Mouse (Mus musculus) limb, embryonic 10.5 days (tissue): ENCODE data around the gene Mt2. TPM values are rescaled to one million over a fixed set of nuclear protein-coding genes. Genes with fewer than 3 reads are reported as not detected.

Source experiments
- DNase-seq: peaks from one replicate; pipeline ENCODE4 v3.0.0-alpha.2; 2017; ENCODE audit warnings: low spot score
- H3K27ac ChIP-seq: fragments of 300-500 bp; sonication (generic); 2 replicates; pipeline ENCODE4 v1.5.1; 2016; ENCODE audit warnings: mild to moderate bottlenecking
- H3K27me3 ChIP-seq: fragments of 300-500 bp; sonication (generic); 2 replicates; pipeline ENCODE4 v1.6.1; 2016; ENCODE audit warnings: low read depth, mild to moderate bottlenecking; ENCODE audit not compliant: poor library complexity, severe bottlenecking
- H3K36me3 ChIP-seq: fragments of 300-500 bp; sonication (generic); 2 replicates; pipeline ENCODE4 v1.6.1; 2016; ENCODE audit warnings: mild to moderate bottlenecking, moderate library complexity
- H3K4me1 ChIP-seq: fragments of 300-500 bp; sonication (generic); 2 replicates; pipeline ENCODE4 v1.6.1; 2016
- H3K4me3 ChIP-seq: fragments of 300-500 bp; sonication (generic); 2 replicates; pipeline ENCODE4 v1.5.1; 2016; ENCODE audit warnings: mild to moderate bottlenecking, moderate library complexity
- H3K9me3 ChIP-seq: fragments of 300-500 bp; sonication (generic); replicated peaks from 2 replicates; pipeline ENCODE4 v1.6.1; 2016; ENCODE audit warnings: mild to moderate bottlenecking
- WGBS: fragments of 180-500 bp; shearing (Covaris S2); methylation state at CpG from one replicate; pipeline ENCODE4 v1.1.7; 2016; 5-methylcytosine and 5-hydroxymethylcytosine counted together
- polyA plus RNA-seq: library from polyadenylated mRNA; unstranded; fragments of >200 nt; fragmentation: Nextera tagmentation; extraction: Ambion mirVana; gene quantifications from 2 replicates; pipeline ENCODE4 v1.2.1, GENCODE M21; 2016

Mt2 gene
- polyA plus RNA-seq, 1 experiment from 2014 or later: 30.0 TPM

DNA sequence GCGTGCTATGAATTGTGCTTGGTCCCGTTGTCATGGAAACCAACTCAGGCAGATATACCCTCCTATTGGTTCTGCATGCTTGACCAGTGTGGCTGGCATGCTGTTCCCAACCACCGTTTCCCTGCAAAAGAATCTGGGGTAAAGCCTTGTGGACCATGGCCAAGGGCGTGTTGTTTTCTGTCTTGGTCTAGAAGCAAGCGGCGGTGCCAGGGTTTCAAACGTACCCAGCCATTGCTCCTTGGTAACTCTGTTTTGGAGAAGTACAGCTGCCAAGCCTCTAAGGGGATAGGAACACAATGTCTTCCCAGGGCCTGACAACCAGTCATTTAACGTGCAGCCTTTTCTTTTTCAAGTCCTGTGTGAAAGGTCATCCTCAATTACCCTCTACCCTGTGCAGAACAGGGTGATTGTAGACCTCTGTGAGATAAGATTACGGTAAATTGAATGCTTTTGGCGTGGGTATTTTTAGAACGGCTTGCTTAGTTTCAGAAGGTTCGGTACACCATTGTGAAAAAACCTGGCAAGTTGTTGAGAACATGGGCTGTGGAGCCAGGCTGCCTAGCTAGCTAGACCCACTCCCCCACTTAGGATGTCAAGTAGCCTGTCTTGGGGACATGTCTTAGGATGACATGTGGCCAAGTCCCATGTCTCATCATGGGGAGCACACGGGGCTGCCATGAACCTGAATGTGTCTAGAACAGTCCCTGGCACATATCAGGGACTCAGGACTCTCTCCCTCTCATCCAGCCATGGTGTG lies 17.0 kb downstream of the Mt2 start:
- H3K27ac ChIP-seq: no peak overlapping the region
- no peaks in the 10 kb centered on the region for H3K36me3 ChIP-seq
- 79% methylated on average over 13 of the region's 13 CpGs for WGBS
- no peaks in the 10 kb centered on the region for H3K9me3 ChIP-seq
- DNase-seq: no peak
- H3K4me3 ChIP-seq: no peak overlapping the region
- peaks cover 38% of the 10 kb centered on the region for H3K4me1 ChIP-seq
- peaks cover 58% of the 10 kb centered on the region for H3K27me3 ChIP-seq

- DNase-seq: peak; percentile 65
- Histone ChIP-seq H3K27ac (peak overlapping the region; percentile 36), H3K27me3 (peaks cover 41% of the 10 kb centered on the region), H3K36me3 (no peaks in the 10 kb centered on the region), H3K9me3 (no peaks in the 10 kb centered on the region), H3K4me1 (peaks cover 34% of the 10 kb centered on the region), H3K4me3 (peak overlapping the region; percentile 43)
- WGBS: 26% methylated on average over 21 of the region's 21 CpGs
Observed at GRCm38 (mm10) chr8:94191101-94191691, 18.7 kb downstream of the Mt2 start.

GRCm38 (mm10) chr8:94192926-94193325 lies 20.5 kb downstream of the Mt2 start:
- WGBS: 37% methylated on average over 1 of the region's 1 CpGs
- no peak for DNase-seq

DNA sequence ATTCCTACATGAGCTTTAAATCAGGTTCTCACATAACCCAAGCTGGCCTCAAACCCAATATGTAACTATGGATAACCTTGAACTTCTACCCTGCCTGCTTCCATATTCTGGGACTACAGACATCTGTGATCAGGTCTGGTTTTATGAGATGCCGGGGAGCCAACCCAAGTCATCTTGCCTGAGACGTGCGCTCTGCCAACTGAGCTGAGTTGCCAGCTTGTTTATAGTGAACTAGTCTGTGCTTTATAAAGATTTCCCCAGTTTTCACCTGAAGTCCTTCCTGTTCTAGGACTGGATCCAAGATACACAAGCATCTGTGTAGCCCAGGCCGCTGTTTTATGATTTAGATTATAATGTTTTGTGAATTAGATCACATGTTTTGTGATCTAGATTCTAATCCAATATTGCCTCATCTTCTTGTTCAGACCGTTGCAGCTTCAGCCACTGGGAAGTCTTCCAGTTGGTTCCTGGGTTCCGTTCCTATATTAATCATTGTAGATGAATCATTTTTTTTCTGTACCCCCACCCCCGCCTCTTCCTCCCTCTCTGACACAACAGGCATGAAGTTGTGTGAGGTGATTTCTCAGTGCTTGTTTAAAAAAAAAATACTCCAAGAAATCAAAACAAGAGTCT lies 22.2 kb downstream of the Mt2 start:
- Histone ChIP-seq H3K27me3 (peaks cover 9% of the 10 kb centered on the region; the same call in 1 of the 2 replicates), H3K27ac (no peak overlapping the region), H3K4me3 (no peak overlapping the region), H3K4me1 (peaks cover 17% of the 10 kb centered on the region), H3K9me3 (no peaks in the 10 kb centered on the region), H3K36me3 (no peaks in the 10 kb centered on the region)
- no peak for DNase-seq
- WGBS: 91% methylated on average over 7 of the region's 7 CpGs

More at GRCm38 (mm10) chr8:94192926-94193325, 20.5 kb downstream of the Mt2 start:
- peaks cover 17% of the 10 kb centered on the region for H3K4me1 ChIP-seq
- H3K27ac ChIP-seq: no peak overlapping the region
- no peaks in the 10 kb centered on the region for H3K36me3 ChIP-seq
- H3K27me3 ChIP-seq: peaks cover 23% of the 10 kb centered on the region
- no peak overlapping the region for H3K4me3 ChIP-seq
- H3K9me3 ChIP-seq: no peaks in the 10 kb centered on the region

- H3K4me3 ChIP-seq: no peak overlapping the region
- 45% methylated on average over 10 of the region's 10 CpGs for WGBS
- no peaks in the 10 kb centered on the region for H3K4me1 ChIP-seq
Observed at GRCm38 (mm10) chr8:94199202-94199869, 26.9 kb downstream of the Mt2 start.

GRCm38 (mm10) chr8:94204043-94204442 lies 31.6 kb downstream of the Mt2 start:
- no peak for DNase-seq
- no peak overlapping the region for H3K27ac ChIP-seq

More at GRCm38 (mm10) chr8:94199202-94199869, 26.9 kb downstream of the Mt2 start:
- Histone ChIP-seq H3K27ac (no peak overlapping the region), H3K9me3 (no peaks in the 10 kb centered on the region), H3K36me3 (no peaks in the 10 kb centered on the region), H3K27me3 (no peaks in the 10 kb centered on the region)
- peak; percentile 73 for DNase-seq

DNA sequence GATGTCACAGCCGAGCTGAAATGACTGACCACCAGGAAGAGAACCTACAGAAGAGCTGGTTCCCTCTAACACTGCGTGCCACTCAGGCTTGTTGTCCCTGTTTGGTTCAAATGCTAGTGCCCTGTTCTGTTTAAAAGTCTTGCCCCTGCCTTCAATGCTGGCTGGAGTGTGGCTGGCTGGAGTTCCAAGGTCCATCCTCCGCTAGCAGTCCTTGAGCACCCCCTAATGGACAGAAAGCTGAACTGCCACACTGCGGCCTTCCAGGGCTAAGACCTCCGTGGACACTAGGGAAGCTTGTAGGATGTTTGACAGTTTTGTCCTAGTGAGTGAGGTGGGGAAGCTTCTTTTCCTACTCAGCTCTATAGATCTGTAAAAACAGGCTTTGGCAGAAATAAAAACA lies 33.3 kb downstream of the Mt2 start:
- Histone ChIP-seq H3K27me3 (no peaks in the 10 kb centered on the region), H3K4me3 (no peak overlapping the region), H3K4me1 (no peaks in the 10 kb centered on the region), H3K9me3 (no peaks in the 10 kb centered on the region), H3K36me3 (no peaks in the 10 kb centered on the region), H3K27ac (no peak overlapping the region)
- DNase-seq: peak; percentile 81
- 14% methylated on average over 5 of the region's 5 CpGs for WGBS

More at GRCm38 (mm10) chr8:94204043-94204442, 31.6 kb downstream of the Mt2 start:
- 85% methylated on average over 3 of the region's 3 CpGs for WGBS
- Histone ChIP-seq H3K4me3 (no peak overlapping the region), H3K27me3 (no peaks in the 10 kb centered on the region), H3K36me3 (no peaks in the 10 kb centered on the region), H3K9me3 (no peaks in the 10 kb centered on the region), H3K4me1 (no peaks in the 10 kb centered on the region)

DNA sequence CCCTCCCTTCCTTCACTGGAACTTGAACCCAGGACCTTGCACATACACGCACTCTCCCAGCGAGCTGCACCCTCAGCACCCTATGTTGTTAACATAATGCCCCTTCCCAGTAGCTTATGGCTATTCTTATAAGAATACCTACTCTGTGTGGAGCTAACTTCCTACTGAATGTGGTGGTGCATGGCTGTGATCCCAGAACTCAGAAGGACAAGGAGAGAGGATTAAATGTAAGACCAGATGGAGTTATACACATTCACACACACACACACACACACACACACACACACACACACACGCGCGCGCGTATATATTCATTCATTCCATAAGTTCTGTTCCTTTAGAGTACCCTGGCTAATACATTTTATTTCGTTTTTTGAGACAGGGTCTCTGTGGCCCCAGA lies 33.8 kb downstream of the Mt2 start:
- Histone ChIP-seq H3K4me3 (no peak overlapping the region), H3K27me3 (no peaks in the 10 kb centered on the region), H3K9me3 (no peaks in the 10 kb centered on the region), H3K27ac (no peak overlapping the region), H3K36me3 (no peaks in the 10 kb centered on the region), H3K4me1 (no peaks in the 10 kb centered on the region)
- whole genome bisulfite sequencing: 80% methylated on average over 8 of the region's 8 CpGs
- no peak for DNase-seq

GRCm38 (mm10) chr8:94207491-94207890 lies 35.0 kb downstream of the Mt2 start:
- no peaks in the 10 kb centered on the region for H3K27me3 ChIP-seq
- no peaks in the 10 kb centered on the region for H3K9me3 ChIP-seq
- no peak overlapping the region for H3K27ac ChIP-seq
- no peak overlapping the region for H3K4me3 ChIP-seq
- no peaks in the 10 kb centered on the region for H3K36me3 ChIP-seq
- no peak for DNase-seq
- 76% methylated on average over 2 of the region's 2 CpGs for WGBS
- H3K4me1 ChIP-seq: no peaks in the 10 kb centered on the region

GRCm38 (mm10) chr8:94209639-94210038 lies 37.2 kb downstream of the Mt2 start:
- 88% methylated on average over 6 of the region's 6 CpGs for WGBS
- no peaks in the 10 kb centered on the region for H3K36me3 ChIP-seq

GRCm38 (mm10) chr8:94210225-94210624 lies 37.8 kb downstream of the Mt2 start:
- peaks cover 10% of the 10 kb centered on the region for H3K4me1 ChIP-seq
- H3K27me3 ChIP-seq: no peaks in the 10 kb centered on the region
- no peaks in the 10 kb centered on the region for H3K9me3 ChIP-seq
- H3K4me3 ChIP-seq: no peak overlapping the region
- 85% methylated on average over 3 of the region's 3 CpGs for WGBS
- H3K27ac ChIP-seq: no peak overlapping the region
- no peak for DNase-seq
- H3K36me3 ChIP-seq: no peaks in the 10 kb centered on the region

More at GRCm38 (mm10) chr8:94209639-94210038, 37.2 kb downstream of the Mt2 start:
- no peak for DNase-seq
- Histone ChIP-seq H3K4me1 (peaks cover 5% of the 10 kb centered on the region), H3K9me3 (no peaks in the 10 kb centered on the region), H3K27me3 (no peaks in the 10 kb centered on the region), H3K27ac (no peak overlapping the region), H3K4me3 (no peak overlapping the region)

DNA sequence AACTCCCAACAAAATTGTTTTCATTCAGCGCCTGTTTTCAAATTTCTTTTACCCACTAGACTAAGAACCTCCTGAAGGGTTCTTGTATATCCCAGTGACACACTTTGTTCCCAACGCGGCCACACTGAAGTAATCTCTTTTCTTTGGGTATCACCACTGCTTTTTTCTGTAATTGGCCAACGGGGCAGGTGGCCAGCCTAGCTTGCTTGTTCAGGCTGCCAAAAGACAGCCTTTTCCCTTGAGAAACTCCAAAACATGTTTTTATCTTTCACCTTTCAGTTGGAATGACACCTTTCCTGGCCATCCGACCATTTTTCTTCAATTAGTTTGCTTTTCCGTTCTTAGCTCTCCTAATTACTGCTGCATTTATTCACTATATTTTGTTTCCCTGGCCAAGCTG lies 41.4 kb downstream of the Mt2 start:
- 73% methylated on average over 6 of the region's 6 CpGs for WGBS
- Histone ChIP-seq H3K36me3 (no peaks in the 10 kb centered on the region), H3K27ac (no peak overlapping the region), H3K4me3 (peak overlapping the region; percentile 83), H3K4me1 (peaks cover 24% of the 10 kb centered on the region), H3K27me3 (no peaks in the 10 kb centered on the region), H3K9me3 (no peaks in the 10 kb centered on the region)
- no peak for DNase-seq
